Mouse (Mus musculus) gastrocnemius, postnatal 14 days (tissue): ENCODE measurements around the gene Socs2. TPM values are rescaled to one million over a fixed set of nuclear protein-coding genes. Genes with fewer than 3 reads are reported as not detected.

Source experiments
- DNase-seq: peaks from one replicate; pipeline ENCODE4 v3.0.0; 2021; ENCODE audit warnings: mixed read lengths
- intact Hi-C: fragments of 180-260 bp; cut with DNase I; formaldehyde crosslinking; loops from one replicate; pipeline ENCODE4 v1.15.1; 2025; ENCODE audit warnings: low total_unique reads
- total RNA-seq, 2 experiments: library from RNA; stranded (reverse); gene quantifications; 2 replicates each; pipeline ENCODE4 v1.2.3; 2021

Socs2 gene
- total RNA-seq, 2 experiments from 2014 or later: 8.2 to 9.4 TPM

GRCm38 (mm10) chr10:95426207-95427115, 9.5 kb upstream of the Socs2 start:
- DNase-seq: no peak
- intact Hi-C loops: no loop called here

GRCm38 (mm10) chr10:95422681-95423080, 5.7 kb upstream of the Socs2 start:
- intact Hi-C loops: loop anchor here (5.0 kb wide), 2 partner anchors 55 to 435 kb away; no protein-coding TSS in a partner anchor
- no peak for DNase-seq

GRCm38 (mm10) chr10:95420284-95420683, 3.3 kb upstream of the Socs2 start:
- intact Hi-C loops: loop anchor here (5.0 kb wide), 2 partner anchors 57 to 433 kb away; no protein-coding TSS in a partner anchor
- DNase-seq: no peak

- intact Hi-C loops: loop anchor here (5.0 kb wide), 5 partner anchors 58 to 432 kb away; no protein-coding TSS in a partner anchor
- DNase-seq: no peak
Measured at GRCm38 (mm10) chr10:95419726-95420125, 2.7 kb upstream of the Socs2 start.

GRCm38 (mm10) chr10:95418631-95419030, 1.7 kb upstream of the Socs2 start:
- intact Hi-C loops: loop anchor here (5.0 kb wide), 3 partner anchors 101 to 331 kb away; no protein-coding TSS in a partner anchor
- no peak for DNase-seq

- intact Hi-C loops: loop anchor here (5.0 kb wide), 3 partner anchors 100 to 330 kb away; no protein-coding TSS in a partner anchor
- DNase-seq: peak; percentile 81
Measured at GRCm38 (mm10) chr10:95417496-95418236, 686 bp upstream of the Socs2 start.

- intact Hi-C loops: loop anchor here (5.0 kb wide), 3 partner anchors 99 to 329 kb away; no protein-coding TSS in a partner anchor
- DNase-seq: no peak
Measured at GRCm38 (mm10) chr10:95416361-95416684, 657 bp downstream of the Socs2 start.

- DNase-seq: peak; percentile 54
- intact Hi-C loops: loop anchor here (5.0 kb wide), 3 partner anchors 98 to 328 kb away; no protein-coding TSS in a partner anchor
Measured at GRCm38 (mm10) chr10:95415533-95416360, 1.2 kb downstream of the Socs2 start.

- no peak for DNase-seq
- intact Hi-C loops: loop anchor here (5.0 kb wide), 3 partner anchors 98 to 328 kb away; no protein-coding TSS in a partner anchor
Measured at GRCm38 (mm10) chr10:95415159-95415532, 1.8 kb downstream of the Socs2 start.

GRCm38 (mm10) chr10:95414316-95415158, 2.4 kb downstream of the Socs2 start:
- intact Hi-C loops: loop anchor here (5.0 kb wide), 3 partner anchors 97 to 327 kb away; no protein-coding TSS in a partner anchor
- peak; percentile 59 for DNase-seq

GRCm38 (mm10) chr10:95411139-95411538, 5.8 kb downstream of the Socs2 start:
- DNase-seq: no peak
- intact Hi-C loops: no loop called here

GRCm38 (mm10) chr10:95410709-95411108, 6.3 kb downstream of the Socs2 start:
- no peak for DNase-seq
- intact Hi-C loops: no loop called here

- DNase-seq: no peak
- intact Hi-C loops: no loop called here
Measured at GRCm38 (mm10) chr10:95410209-95410608, 6.8 kb downstream of the Socs2 start.

- intact Hi-C loops: no loop called here
- DNase-seq: no peak
Measured at GRCm38 (mm10) chr10:95409149-95409548, 7.8 kb downstream of the Socs2 start.

- intact Hi-C loops: no loop called here
- DNase-seq: no peak
Measured at GRCm38 (mm10) chr10:95408487-95408886, 8.5 kb downstream of the Socs2 start.

- intact Hi-C loops: no loop called here
- DNase-seq: no peak
Measured at GRCm38 (mm10) chr10:95407541-95408160, 9.3 kb downstream of the Socs2 start.

- no peak for DNase-seq
- intact Hi-C loops: no loop called here
Measured at GRCm38 (mm10) chr10:95404774-95405173, 12.2 kb downstream of the Socs2 start.
